Mouse (Mus musculus): ENCODE measurements around the gene Rasgrp1.

The Rasgrp1 gene

DNA sequence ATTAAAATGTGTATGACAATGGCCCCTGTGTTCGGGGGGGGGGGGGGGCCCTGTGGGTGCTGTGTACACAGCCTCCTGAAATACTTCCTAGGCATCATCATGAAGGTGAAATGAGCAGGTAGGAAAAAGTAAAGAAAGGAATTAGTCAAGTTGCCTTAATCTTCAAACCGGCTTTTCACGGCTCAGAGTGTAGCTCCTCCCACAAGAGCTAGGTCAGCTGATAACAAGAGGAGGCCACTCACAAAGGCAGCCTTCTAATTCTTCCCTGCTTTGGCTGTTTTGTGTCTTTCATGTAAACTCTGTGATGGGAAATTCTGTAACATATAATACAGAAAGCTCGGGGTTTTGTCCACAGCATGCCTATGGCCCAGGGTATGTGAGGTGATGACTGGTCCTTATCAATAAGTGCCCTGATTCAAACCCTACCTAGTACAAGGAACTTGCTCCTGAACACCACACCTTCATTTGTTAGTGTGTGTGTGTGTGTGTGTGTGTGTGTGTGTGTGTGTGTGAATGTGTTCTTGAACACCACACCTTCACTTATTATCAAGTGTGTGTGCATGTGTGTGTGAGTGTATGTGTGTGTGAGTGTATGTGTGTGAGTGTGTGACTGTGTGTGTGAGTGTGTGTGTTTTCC is 7.1 kb downstream of the Rasgrp1 start:
- no peak for DNase-seq (ENCODE audit: low read depth, low spot score)

DNA sequence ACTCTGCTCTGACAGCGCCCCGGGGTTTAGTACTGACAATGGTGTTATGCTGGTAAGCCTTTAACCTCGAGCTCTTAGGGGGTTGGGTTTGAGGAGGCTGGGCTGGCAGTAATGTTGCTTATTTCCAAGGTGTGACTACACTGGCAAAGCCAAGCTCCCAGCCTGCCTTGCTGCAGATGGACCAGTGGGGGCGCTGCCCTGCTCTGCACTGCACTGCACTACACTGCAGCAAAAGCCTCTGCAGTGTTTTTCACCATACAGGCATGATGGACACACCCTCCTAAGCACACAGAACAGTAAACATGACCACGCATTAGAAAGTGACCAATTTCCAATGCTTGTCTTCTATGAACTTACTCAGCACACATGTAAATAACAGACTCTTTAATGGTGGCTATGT is 11.2 kb downstream of the Rasgrp1 start:
- DNase-seq (ENCODE audit: low read depth, low spot score), result no peak

DNA sequence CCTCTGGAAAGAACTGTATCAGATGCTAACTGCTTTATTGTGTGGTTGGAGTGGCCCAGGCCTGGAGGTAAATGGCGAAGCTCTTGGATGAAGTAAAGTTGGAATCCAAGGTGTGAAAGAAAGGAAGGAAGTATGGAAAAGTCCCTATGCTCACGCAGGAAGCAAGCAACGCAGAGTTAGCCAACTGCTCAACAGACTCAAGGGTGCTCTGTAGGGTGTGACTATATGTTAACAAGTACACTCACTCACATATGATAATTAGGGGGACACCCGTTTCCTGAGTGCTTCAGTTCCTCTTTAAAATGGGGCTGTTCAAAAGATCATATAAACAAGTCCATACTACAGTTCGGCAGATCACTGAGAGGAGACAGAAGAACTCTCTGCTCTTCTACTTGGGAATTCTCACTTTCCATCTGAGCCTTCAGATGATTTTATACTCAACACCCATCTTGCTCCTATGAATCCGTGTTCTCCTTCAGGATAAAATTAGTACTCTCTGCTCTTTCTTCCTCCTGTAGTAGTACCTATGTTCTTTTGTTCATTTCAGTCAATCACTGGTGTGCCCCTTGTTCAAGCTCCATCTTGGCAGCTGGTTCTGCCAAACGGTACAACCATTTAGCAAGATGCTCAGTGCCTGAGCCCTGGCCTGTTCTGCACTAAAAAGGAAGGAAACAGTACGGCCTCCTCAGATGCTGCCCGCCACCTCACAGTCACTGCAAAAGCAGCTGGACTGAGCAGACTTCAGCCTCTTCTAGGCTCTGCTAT is 14.1 kb downstream of the Rasgrp1 start:
- DNase-seq (ENCODE audit: low read depth, low spot score), result no peak

DNA sequence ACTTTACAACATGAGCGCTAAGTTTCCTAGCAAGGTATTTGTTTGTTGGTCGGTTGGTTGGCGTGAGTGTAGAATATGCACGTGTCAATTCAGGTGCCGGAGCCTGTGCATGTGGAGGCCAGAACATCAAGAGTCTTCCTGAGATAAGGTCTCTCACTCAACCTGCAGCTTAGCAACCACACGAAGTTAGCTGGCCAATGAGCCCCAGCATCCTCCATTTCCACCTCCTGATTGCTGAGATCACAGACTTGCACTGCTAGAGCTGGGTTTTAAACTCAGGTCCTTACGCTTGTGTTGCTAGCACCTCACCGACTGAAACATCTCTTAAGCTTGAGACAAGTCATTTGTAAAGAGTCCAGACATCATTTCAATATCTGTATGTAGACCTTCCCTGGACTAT is 20.4 kb downstream of the Rasgrp1 start:
- no peak for DNase-seq (ENCODE audit: low read depth, low spot score)

DNA sequence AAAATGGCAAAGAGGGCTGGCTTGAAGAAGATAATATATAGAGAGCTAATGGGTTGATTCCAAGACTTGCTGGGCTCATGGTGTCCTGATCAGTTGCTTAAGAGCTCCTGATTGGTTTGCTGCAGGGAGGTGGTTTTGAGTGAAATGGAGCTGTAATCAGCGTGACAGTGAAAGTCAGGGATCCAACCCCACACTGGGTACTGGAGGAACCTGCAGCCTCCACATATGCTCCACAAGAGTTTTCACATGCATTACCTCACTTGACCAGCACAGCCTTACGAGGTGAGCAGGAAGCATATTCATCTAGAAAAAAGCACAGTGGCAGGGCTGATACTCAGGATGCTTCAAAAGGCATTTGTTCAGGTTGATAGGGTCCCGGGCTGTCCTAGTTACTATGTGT is 21.6 kb downstream of the Rasgrp1 start:
- DNase-seq (ENCODE audit: low read depth, low spot score), result no peak

DNA sequence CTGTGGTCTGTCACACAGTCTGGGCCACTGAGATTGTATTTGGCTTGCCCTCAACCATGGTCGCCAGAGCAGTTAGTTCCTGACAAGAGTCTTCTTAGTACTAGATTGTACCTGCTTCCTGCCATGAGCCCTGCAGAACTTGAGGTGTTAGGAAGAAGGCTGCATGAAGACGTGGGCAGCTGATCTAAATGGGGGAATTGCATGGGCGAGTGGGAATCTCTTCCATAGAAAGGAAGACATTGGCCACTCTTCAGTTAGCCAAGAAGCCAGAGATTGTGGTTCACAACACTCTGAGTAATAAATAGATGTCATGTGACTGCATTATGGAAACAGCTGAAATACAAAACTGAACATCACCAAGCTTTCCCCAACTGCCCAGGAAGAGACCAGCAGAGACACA is 23.8 kb downstream of the Rasgrp1 start:
- DNase-seq (ENCODE audit: low read depth, low spot score), result no peak

DNA sequence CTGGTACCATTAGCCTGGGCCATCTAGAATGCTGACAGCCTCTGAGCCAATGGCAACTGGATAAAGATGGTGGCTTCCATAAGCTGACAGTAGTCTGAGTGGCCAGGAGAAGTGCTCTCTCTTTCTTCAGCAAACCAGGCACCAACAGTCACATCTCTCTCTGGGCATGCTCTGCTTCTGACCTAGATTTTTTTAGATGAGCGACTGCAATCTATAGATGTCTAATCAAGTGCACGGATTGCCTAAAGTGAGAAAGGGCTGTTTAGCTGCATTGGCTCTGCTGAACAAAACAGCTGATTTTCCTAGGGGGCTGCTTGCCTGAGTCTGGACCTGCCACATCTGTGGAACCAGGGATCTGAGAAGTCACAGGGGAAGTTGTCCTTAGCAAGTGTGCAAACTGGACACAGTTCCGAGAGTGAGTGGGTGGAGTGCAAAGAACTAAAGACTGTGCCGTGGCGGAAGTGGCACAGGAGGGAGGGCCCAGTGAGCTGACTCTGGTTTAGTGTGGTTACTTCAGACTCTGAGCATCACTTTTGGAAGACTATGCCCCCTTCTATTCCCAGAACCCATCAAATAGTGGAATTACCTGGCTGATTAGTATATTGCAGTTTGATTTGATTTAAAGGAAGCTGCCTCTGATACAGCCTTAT is 29.1 kb downstream of the Rasgrp1 start:
- no peak for DNase-seq (ENCODE audit: low read depth, low spot score)

DNA sequence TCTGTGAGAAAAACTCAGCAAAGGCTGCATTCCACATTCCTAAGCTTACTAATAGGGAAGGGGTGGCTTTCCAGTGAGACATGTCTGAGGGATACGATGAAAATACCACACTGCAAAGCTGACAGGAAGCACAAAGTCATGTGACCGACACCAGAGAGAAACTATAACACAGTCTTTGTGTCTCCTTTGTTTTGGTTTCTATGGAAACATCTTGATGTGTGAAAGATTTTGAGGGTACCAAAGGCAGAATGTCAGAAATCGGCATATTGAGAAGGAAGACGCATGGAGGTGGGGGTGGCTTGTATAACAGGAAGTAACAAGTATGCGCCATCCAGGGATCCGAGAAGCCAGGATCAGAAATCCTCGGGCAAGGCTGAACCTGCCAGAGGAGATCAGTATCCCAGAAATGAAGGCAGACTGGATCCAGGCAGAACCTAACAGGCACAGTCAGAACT is 30.3 kb downstream of the Rasgrp1 start:
- DNase-seq (ENCODE audit: low read depth, low spot score), result no peak

DNA sequence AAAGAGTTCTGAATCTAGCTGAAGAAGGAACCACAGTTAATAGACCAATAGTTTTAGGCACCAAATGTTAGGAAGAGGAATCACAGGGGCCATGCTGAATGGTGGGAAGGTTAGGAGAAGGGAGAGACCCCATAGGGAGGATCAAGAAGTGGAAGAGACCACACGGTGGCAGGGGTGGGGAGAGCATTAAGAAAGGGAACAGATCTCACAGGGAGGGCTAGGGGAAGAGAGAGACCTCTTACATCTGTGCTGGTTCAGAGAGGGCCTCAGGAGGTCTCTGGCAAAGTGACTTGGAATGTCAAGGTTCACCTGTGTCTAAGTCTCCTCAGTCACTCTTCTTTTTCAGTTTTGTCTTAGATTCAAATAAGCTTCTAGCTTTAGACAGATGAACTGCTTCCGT is 30.8 kb downstream of the Rasgrp1 start:
- no peak for DNase-seq (ENCODE audit: low read depth, low spot score)

DNA sequence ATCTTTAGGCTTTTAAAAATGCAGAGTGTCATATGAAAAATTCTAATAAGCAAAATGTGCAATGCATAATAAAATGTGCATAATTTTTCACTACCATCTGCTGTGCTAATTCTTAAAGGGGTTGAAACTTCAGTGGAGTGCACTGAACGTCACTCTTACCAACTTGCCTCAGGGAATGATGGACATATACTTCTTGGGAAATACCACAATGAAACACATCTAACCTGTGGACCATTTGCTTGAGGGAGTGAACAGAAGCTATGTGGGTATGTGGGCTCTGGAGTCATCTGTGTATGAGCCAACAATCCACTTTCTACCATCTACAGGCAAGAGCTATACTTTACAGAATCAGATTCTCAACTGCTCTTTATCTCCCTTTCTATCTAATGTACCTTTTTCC is 31.5 kb downstream of the Rasgrp1 start:
- no peak for DNase-seq (ENCODE audit: low read depth, low spot score)

DNA sequence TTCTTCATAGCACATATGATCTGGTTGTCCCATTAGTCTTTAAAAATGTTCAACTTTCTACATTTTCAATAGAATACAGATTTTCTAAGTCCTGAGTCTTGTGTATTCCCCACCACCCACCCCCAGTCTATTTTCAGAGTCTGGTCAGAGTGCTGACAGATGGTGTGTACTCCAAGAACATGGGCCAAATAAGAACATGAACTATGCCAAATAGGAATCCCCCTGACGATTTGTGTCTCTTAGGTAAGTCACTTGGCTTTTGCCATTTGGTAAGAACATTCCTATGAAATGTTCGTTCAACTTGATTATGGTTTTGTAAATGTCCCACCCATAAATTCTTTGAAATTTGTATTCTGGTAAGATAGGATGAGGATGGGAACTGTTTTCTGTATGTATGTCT is 33.8 kb downstream of the Rasgrp1 start:
- DNase-seq (ENCODE audit: low read depth, low spot score), result no peak

DNA sequence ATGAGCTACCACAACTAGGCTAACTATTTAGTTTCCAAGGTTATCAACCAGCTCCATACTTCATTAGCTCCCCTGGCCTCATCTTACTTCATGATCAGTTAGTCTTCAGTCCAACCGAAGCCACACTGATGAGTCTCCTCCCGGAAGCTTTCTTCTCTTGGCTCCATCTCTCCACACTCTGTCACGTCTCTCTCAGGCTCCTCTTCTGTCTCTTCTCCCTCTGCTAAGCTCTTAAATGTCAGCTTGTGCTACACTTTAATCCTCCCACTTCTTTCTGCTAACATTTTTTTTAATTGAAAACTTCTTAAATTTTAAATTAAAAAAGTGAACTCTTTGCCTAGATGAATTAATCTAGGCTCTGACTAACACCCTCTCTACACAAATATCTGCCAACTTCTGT is 34.8 kb downstream of the Rasgrp1 start:
- no peak for DNase-seq (ENCODE audit: low read depth, low spot score)

DNA sequence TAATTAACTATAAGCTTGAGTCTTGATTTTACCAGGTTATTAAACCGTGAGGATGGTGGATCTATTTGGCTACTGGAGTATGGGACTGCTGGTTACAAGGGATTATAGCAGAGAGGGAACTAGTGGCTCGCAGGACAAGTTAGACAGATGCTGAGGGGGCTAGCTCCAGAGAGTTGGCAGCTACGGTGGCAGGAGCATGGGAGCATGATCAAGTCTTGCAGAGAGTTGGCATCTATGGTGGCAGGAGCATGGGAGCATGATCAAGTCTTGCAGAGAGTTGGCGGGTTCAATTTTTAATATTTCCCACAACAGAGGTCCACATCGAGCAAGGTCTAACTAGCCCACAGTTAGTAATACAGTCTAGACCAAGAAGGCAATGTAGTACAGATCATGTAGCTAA is 37.9 kb downstream of the Rasgrp1 start:
- DNase-seq (ENCODE audit: low read depth, low spot score), result no peak

DNA sequence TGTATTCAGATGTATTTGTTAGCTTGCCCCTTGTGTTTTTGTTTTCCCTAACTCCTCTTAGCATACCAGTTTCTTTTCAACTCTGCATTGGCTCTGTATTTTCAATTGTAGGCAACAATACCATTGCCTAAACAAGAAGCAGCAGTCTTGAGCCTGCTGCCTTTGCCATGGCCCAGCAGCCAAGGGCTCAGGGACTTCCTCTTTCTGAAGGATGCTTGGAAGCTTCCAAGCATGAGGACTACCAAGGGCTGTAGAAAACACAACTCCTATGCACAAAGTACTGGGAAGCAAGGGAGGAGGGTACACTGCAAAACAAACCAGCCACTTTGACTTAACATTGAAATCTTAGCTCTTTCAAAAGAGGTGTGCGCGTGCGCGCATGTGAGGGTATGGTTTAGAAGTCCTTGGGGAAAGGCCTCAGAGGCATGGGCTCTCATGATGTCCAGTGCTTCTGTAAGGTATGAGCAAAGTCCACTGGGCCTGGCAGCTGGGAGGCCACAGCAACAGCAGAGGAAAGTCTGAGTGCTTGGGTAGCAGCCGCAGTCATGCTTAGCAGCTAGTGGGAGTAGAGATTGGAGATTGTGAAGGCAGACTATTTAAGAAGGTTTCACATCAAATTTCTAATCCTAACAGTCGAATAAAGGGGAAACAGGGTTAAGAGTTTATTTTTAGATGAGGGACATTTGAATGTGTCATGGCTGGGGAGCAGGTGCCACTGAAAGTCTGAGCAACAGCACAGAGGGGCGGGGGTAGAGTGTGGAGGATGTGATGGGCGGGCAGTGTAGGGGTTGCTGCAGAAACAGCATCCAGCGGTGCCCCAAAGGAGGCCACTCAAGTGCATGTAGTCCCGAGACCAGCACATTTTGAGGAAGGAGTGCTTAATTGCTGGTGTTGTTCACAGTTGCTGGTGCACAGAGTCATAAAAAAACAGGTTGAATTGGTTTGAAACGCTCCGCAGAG is 39.1 kb downstream of the Rasgrp1 start:
- DNase-seq (ENCODE audit: low read depth, low spot score), result no peak

DNA sequence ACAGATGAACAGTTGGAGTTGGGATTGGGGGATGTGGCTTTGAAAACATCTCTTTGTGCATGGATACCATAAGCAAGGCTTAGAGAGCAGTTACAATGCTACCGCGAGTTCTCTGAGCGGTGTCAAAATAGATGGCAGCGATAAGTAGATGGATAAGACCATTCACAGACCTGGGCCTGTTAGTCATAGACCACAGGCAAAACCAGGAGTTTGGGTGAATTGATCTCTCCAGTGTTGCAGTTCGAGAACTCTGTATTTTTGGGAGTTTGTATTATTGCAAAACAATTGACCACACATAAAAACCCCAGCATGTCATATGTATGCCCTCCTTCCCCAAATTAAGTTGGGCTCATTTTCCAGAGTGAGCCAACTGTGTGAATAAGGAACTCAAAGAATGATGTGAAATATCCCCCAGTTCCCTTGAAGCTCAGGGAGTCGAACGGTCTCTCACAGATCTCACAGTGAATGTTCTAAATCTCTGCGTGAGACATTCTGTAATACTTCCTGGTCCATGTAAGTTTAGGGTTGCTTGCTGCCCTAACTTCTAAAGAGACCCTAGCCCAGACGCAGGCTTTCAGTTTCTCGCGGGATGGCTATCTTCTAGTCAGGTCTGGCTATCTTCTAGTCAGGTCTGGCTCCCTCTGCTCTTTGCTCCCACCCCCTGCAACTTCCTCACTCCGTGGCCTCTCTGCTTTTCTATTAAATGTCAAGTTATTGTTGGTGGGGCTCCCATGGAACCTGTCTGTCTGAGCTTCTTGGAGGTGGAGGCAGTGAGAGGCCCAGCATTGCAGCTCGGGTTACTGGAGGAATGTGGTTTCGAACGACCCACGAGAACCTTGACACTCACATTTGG is 43.0 kb downstream of the Rasgrp1 start:
- no peak for DNase-seq (ENCODE audit: low read depth, low spot score)

DNA sequence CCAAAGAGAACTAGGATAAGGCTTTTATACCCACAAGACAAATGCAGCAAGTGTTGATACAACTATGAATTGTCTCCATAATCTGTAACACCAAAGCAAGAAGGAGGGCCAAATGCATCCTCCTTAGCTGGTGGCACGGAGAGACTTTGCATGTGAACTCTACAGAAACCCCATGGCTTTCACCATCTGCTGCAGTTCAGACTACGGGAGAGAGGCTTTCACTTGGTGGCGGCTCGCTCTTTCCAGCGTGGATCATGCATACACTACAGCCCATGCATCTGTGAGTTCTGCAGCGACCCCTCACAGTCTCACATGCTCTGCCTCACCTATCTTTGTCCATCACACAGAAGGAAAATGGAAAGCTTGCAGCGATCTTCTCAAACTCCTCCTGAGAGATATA is 54.5 kb downstream of the Rasgrp1 start:
- no peak for DNase-seq (ENCODE audit: low read depth, low spot score)

DNA sequence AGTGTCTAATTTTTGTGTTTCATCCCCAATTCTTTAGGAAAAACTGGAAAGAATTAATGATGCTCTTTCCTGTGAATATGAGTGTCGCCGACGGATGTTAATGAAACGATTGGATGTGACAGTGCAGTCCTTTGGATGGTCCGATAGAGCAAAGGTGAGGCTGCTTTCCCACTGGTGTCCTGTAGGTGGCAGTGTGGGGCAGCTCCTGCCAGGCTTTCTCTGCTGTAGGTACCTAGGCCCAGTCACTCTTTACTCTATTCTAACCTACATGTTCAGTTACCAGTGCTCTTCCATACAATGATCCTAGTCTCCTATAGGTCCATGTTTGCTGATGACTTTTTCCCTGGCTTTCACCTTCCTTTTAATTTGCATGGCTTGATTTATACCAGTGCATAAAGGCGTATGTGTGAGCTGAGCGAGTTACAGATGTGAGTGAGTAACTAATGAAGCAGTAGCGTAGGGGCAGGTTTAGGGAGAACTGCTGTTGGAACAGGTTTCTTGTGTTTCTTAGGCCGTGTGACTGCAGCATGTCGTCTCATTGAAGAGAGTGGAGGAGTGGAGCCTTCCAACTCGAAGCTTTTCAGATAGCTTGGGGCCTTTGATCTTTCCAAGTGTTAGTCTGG is 78.9 kb downstream of the Rasgrp1 start:
- peak; percentile 23 for DNase-seq (ENCODE audit: low read depth, low spot score)

DNA sequence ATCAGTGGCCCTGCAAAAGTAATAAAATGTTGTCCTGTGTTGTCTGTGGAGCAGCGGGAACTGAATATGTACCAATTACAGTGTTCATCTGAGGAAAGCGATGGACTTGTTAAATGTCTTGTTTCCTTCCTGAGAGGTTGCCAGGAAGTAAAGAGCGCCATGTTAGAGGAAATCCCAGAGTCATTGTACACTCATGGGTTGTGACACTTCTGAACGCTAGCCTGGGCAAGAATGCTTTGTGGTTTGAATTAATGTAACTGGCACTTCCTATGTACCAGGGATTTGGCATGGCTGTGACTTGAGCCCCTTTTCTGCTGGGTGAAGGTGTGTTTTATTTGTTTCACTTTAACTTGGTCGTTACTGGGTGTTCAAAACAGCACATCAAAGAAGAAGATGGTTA is 80.6 kb downstream of the Rasgrp1 start:
- no peak for DNase-seq (ENCODE audit: low read depth, low spot score)

DNA sequence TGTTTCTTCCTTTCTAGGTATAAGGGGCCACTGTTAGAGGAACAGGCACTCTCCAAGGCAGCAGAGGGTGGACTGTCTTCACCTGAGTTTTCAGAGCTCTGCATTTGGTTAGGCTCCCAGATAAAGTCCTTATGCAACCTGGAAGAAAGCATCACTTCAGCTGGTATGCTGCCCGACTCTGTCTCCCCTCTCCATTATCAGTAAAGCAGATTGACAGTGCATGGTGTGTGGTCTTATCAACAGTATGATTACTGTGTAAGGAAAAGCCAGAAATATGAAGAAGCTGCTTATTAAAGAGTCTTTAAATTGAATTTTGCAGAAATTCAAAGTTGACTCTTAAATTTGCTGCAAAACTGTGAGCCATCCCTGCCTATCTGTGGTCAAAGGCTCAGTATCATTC is 85.2 kb downstream of the Rasgrp1 start:
- no peak for DNase-seq (ENCODE audit: low read depth, low spot score)

DNA sequence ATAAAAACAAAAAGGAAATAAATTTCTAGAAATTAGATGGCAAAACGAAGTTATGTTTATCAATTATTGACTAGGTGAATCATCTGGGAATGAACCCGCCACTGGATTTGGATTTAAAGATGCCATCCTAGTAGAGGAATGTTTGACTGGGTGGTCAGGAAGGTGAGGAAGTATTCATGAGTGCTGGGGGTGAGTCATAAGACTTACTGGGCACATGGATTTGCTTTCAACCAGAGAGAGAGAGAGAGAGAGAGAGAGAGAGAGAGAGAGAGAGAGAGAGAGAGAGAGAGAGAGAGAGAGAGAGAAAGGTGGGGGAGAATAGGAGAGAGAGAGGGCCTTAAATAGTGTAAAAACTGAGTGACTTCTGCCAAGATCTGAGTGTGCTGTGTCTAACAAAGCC is 87.4 kb downstream of the Rasgrp1 start:
- no peak for DNase-seq (ENCODE audit: low read depth, low spot score)
